Mouse (Mus musculus): ENCODE measurements around the gene Slc25a45.

Gene Slc25a45

GRCm38 (mm10) chr19:5877618-5878361 lies at the start of gene Slc25a45:
Gene Slc25a45, plus strand, starts transcription at chr19:5877808.
- DNase-seq (ENCODE audit: low spot score in 2 of 2) = peak; percentile 79 to 82

- no peak for DNase-seq (ENCODE audit: low spot score in 2 of 2)
Observed at GRCm38 (mm10) chr19:5828155-5828554, 49.5 kb upstream of the Slc25a45 start.

GRCm38 (mm10) chr19:5828905-5829304 lies 48.7 kb upstream of the Slc25a45 start:
- no peak for DNase-seq (ENCODE audit: low spot score in 2 of 2)

- DNase-seq (ENCODE audit: low spot score in 2 of 2) = no peak
Observed at GRCm38 (mm10) chr19:5829958-5830615, 47.5 kb upstream of the Slc25a45 start.

- DNase-seq (ENCODE audit: low spot score in 2 of 2) = no peak
Observed at GRCm38 (mm10) chr19:5830776-5831175, 46.8 kb upstream of the Slc25a45 start.

GRCm38 (mm10) chr19:5831224-5831957 lies 46.2 kb upstream of the Slc25a45 start:
- no peak for DNase-seq (ENCODE audit: low spot score in 2 of 2)

- DNase-seq (ENCODE audit: low spot score in 2 of 2) = no peak
Observed at GRCm38 (mm10) chr19:5831958-5832320, 45.7 kb upstream of the Slc25a45 start.

GRCm38 (mm10) chr19:5832326-5832725 lies 45.3 kb upstream of the Slc25a45 start:
- no peak for DNase-seq (ENCODE audit: low spot score in 2 of 2)

- DNase-seq (ENCODE audit: low spot score in 2 of 2) = peak in 1 of 2 experiments; percentile 30
Observed at GRCm38 (mm10) chr19:5833287-5834100, 44.1 kb upstream of the Slc25a45 start.

GRCm38 (mm10) chr19:5834260-5834925 lies 43.2 kb upstream of the Slc25a45 start:
- no peak for DNase-seq (ENCODE audit: low spot score in 2 of 2)

GRCm38 (mm10) chr19:5835054-5835921 lies 42.3 kb upstream of the Slc25a45 start:
- no peak for DNase-seq (ENCODE audit: low spot score in 2 of 2)

- DNase-seq (ENCODE audit: low spot score in 2 of 2) = no peak
Observed at GRCm38 (mm10) chr19:5835922-5836430, 41.6 kb upstream of the Slc25a45 start.

GRCm38 (mm10) chr19:5836941-5837572 lies 40.6 kb upstream of the Slc25a45 start:
- no peak for DNase-seq (ENCODE audit: low spot score in 2 of 2)

- DNase-seq (ENCODE audit: low spot score in 2 of 2) = no peak
Observed at GRCm38 (mm10) chr19:5837606-5838005, 40.0 kb upstream of the Slc25a45 start.

- DNase-seq (ENCODE audit: low spot score in 2 of 2) = no peak
Observed at GRCm38 (mm10) chr19:5838136-5838891, 39.3 kb upstream of the Slc25a45 start.

- no peak for DNase-seq (ENCODE audit: low spot score in 2 of 2)
Observed at GRCm38 (mm10) chr19:5838892-5839165, 38.8 kb upstream of the Slc25a45 start.

- peak in 1 of 2 experiments; percentile 32 for DNase-seq (ENCODE audit: low spot score in 2 of 2)
Observed at GRCm38 (mm10) chr19:5839317-5840085, 38.1 kb upstream of the Slc25a45 start.
